Mouse (Mus musculus) limb, embryonic 14.5 days (tissue): ENCODE data around the gene Cldn34b2. TPM values are rescaled to one million over a fixed set of nuclear protein-coding genes. Genes with fewer than 3 reads are reported as not detected.

Experiments used
- ATAC-seq: fragments of 200-750 bp; cut with Nextera tagmentation; 2 replicates; pipeline ENCODE4 v1.8.0; 2017; ENCODE audit warnings: low read depth, moderate number of reproducible peaks, moderate TSS enrichment; ENCODE audit not compliant: low FRiP score
- DNase-seq: peaks from one replicate; pipeline ENCODE4 v3.0.0-alpha.2; 2015; ENCODE audit warnings: low spot score
- H3K27ac ChIP-seq: fragments of 300-500 bp; sonication (generic); replicated peaks from 2 replicates; pipeline ENCODE4 v1.5.1; 2014; ENCODE audit warnings: low read depth, mild to moderate bottlenecking, low read length, moderate library complexity, mixed read lengths
- H3K27me3 ChIP-seq: fragments of 300-500 bp; sonication (generic); 2 replicates; pipeline ENCODE4 v1.6.1; 2014; ENCODE audit warnings: low read length, mixed read lengths; ENCODE audit not compliant: control insufficient read depth, insufficient read depth
- H3K36me3 ChIP-seq: fragments of 300-500 bp; sonication (generic); 2 replicates; pipeline ENCODE4 v1.6.1; 2014; ENCODE audit warnings: mild to moderate bottlenecking, low read length, moderate library complexity, mixed read lengths; ENCODE audit not compliant: control insufficient read depth, insufficient read depth
- H3K4me1 ChIP-seq: fragments of 300-500 bp; sonication (generic); 2 replicates; pipeline ENCODE4 v1.6.1; 2014; ENCODE audit warnings: antibody characterized with exemption, low read length, mixed read lengths; ENCODE audit not compliant: control insufficient read depth, insufficient read depth
- H3K4me2 ChIP-seq: fragments of 300-500 bp; sonication (generic); replicated peaks from 2 replicates; pipeline ENCODE4 v1.6.1; 2014; ENCODE audit warnings: low read depth, mild to moderate bottlenecking, low read length, moderate library complexity; ENCODE audit not compliant: severe bottlenecking
- H3K4me3 ChIP-seq: fragments of 300-500 bp; sonication (generic); replicated peaks from 2 replicates; pipeline ENCODE4 v1.5.1; 2014; ENCODE audit warnings: low read length
- H3K9ac ChIP-seq: fragments of 300-500 bp; sonication (generic); 2 replicates; pipeline ENCODE4 v1.6.1; 2014; ENCODE audit warnings: mild to moderate bottlenecking, low read depth, low read length, moderate library complexity; ENCODE audit not compliant: severe bottlenecking
- H3K9me3 ChIP-seq: fragments of 300-500 bp; sonication (generic); 2 replicates; pipeline ENCODE4 v1.6.1; 2016; ENCODE audit warnings: low read length; ENCODE audit not compliant: control insufficient read depth
- POLR2A ChIP-seq: fragments of 200-500 bp; IDR thresholded peaks from 2 replicates; pipeline ENCODE4 v1.8.0; 2012; ENCODE audit warnings: inconsistent platforms, mild to moderate bottlenecking, moderate library complexity, borderline replicate concordance; ENCODE audit not compliant: insufficient read depth, insufficient read length; ENCODE audit errors: extremely low read depth
- WGBS: fragments of 180-500 bp; shearing (Covaris S2); extraction: QIAGEN DNeasy Blood & Tissue Kit; methylation state at CpG from one replicate; pipeline ENCODE4 v1.1.7; 2014; 5-methylcytosine and 5-hydroxymethylcytosine counted together
- polyA plus RNA-seq, 2 experiments: library from polyadenylated mRNA; depleted of rRNA in 1 of 2; stranded (reverse) in 1 of 2; unstranded in 1 of 2; fragments of >200 nt; fragmentation: Nextera tagmentation in 1 of 2; extraction: Ambion mirVana in 1 of 2; gene quantifications; 2 replicates each; pipeline versions ENCODE4 v1.2.1 to v1.2.3; 2012 to 2014

Gene Cldn34b2
- polyA plus RNA-seq, 2 experiments: not detected

DNA sequence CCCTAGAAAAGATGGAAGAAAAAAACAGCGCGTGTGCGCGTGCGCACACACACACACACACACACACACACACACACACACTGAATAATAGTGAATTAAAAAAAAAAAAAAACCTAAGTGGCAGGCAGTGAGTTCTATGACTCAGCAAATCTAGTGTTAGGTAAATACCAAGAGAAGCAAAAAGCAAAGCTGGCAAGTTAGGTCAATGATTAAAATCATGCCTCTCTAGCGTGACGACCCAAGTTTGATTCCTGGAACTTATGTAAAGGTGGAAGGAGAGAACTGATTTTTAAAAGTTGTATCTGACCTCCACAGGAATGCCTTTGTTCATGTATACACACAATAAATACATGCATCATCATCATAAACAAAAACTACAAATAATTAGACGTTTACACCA, 41.7 kb upstream of the Cldn34b2 start:
- no peak for DNase-seq
- Histone ChIP-seq H3K9ac (no peak overlapping the region), H3K9me3 (no peaks in the 10 kb centered on the region), H3K27ac (no peak overlapping the region), H3K4me3 (no peak overlapping the region), H3K4me1 (no peaks in the 10 kb centered on the region), H3K36me3 (no peaks in the 10 kb centered on the region), H3K4me2 (no peak overlapping the region), H3K27me3 (no peaks in the 10 kb centered on the region)
- ATAC-seq: no peak
- 92% methylated on average over 8 of the region's 8 CpGs for WGBS
- TF ChIP-seq POLR2A: no peak

DNA sequence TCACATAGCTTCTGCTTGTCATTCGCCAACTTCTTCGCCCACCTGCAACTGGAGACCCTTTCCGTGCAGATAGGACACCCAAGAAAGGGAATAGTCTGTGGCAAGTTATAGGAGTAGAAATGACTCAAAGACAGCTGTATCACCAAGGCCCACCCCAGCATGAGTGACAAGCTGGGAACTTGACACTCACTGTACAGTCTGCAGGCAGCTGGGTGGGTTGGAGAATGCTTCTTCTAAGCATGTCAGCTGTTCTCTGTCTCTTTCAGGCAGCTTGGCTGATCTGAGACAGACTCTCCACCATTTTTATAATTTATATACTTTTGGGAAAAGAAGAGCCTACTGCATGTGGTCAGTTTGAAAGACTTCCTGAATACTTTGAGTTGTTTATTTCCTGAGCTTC, 39.5 kb upstream of the Cldn34b2 start:
- DNase-seq (no peak), ATAC-seq (no peak; the same call in 1 of the 2 replicates)
- no peak overlapping the region for H3K27ac ChIP-seq
- H3K4me3 ChIP-seq: no peak overlapping the region
- 82% methylated on average over 3 of the region's 3 CpGs for WGBS
- H3K4me2 ChIP-seq: no peak overlapping the region
- TF ChIP-seq POLR2A: no peak
- no peak overlapping the region for H3K9ac ChIP-seq
- H3K4me1 ChIP-seq: no peaks in the 10 kb centered on the region
- no peaks in the 10 kb centered on the region for H3K27me3 ChIP-seq
- H3K9me3 ChIP-seq: no peaks in the 10 kb centered on the region
- H3K36me3 ChIP-seq: no peaks in the 10 kb centered on the region

DNA sequence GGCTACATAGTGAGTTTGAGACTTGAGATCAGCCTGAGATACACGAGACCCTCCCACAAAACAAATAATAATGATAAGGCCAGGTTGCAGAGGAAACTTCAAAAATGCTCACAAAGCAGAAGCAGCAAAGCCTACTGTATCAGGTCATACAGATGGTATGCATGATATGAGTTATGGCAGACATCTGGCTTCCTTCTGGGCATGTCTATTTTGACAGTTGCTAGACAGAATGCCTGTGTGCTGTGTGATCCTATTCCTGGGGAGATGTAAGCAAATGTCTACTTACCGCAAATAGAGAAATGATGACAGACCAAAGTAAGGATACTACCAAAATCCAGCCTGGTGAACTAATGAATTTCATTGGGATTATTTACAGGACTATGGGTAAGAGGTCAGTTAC, 38.1 kb upstream of the Cldn34b2 start:
- H3K36me3 ChIP-seq: no peaks in the 10 kb centered on the region
- WGBS: 76% methylated on average over 2 of the region's 2 CpGs
- ATAC-seq: no peak
- no peaks in the 10 kb centered on the region for H3K9me3 ChIP-seq
- peak; percentile 10 for DNase-seq
- no peaks in the 10 kb centered on the region for H3K27me3 ChIP-seq
- H3K4me3 ChIP-seq: no peak overlapping the region
- TF ChIP-seq POLR2A: no peak
- no peak overlapping the region for H3K27ac ChIP-seq
- no peak overlapping the region for H3K9ac ChIP-seq
- H3K4me2 ChIP-seq: no peak overlapping the region
- H3K4me1 ChIP-seq: no peaks in the 10 kb centered on the region

DNA sequence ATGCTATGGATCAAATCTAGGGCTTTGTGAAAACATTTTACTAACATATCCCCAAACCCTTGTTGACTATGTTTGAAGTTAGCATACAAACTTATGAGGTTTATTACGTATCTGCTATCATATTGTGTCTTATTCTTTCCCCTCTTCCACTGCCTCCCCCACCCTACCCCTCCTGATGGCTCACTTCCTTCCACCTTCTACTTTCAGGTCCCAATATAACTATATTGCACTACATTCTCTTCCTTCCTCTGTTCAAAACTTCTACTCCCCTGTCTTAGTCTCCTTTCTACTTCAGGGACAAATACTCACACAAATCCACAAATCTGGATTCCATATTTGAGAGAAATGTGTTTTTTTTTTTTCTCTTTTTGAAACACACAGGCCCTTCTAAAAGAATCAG, 35.3 kb upstream of the Cldn34b2 start:
- H3K9me3 ChIP-seq: no peaks in the 10 kb centered on the region
- no peak for ATAC-seq
- TF ChIP-seq POLR2A: no peak
- H3K27ac ChIP-seq: no peak overlapping the region
- 66% methylated on average over 1 of the region's 1 CpGs for WGBS
- no peak overlapping the region for H3K4me2 ChIP-seq
- no peak overlapping the region for H3K9ac ChIP-seq
- no peaks in the 10 kb centered on the region for H3K4me1 ChIP-seq
- H3K27me3 ChIP-seq: no peaks in the 10 kb centered on the region
- H3K36me3 ChIP-seq: no peaks in the 10 kb centered on the region
- H3K4me3 ChIP-seq: no peak overlapping the region
- no peak for DNase-seq

DNA sequence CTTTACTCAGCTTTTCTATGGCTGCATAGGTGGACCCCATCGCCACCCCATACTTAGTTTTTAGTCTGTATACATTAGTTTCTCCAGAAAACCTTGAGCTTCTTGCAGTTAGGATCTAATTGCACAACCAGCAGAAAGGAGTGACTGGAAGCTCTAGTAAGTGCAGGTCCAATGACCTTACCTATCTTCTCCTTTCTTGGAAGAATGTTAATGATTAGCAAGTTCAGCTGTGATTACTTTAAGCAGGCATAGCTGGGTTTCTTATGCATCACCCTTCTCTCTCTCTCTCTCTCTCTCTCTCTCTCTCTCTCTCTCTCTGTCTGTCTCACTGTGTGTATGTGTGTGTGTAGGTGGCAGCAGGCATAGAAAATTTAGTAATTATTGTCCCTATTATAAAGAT, 23.7 kb upstream of the Cldn34b2 start:
- H3K4me1 ChIP-seq: no peaks in the 10 kb centered on the region
- H3K9me3 ChIP-seq: no peaks in the 10 kb centered on the region
- no peak overlapping the region for H3K4me2 ChIP-seq
- no peaks in the 10 kb centered on the region for H3K27me3 ChIP-seq
- no peak for TF ChIP-seq POLR2A
- no peaks in the 10 kb centered on the region for H3K36me3 ChIP-seq
- ATAC-seq (no peak), DNase-seq (no peak)
- H3K27ac ChIP-seq: no peak overlapping the region
- no peak overlapping the region for H3K4me3 ChIP-seq
- WGBS: 90% methylated on average over 1 of the region's 1 CpGs
- no peak overlapping the region for H3K9ac ChIP-seq

DNA sequence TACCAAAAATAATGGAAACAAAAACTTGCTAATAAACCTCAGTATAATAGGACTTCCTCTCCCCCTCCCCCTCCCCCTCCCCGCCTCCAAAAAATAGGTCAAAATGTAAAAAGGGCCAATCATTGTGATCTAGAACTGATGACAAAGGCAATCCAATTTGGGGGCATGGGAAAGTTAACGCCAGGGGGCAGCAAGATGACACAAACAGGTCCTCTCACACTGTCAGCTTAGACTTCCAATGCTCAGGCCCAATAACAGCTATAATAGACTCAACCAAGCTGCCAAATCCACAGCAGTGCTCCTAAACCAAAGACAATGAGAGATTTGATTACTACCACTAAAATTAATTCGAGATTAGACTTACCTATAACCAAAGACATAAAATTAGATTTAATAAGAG, 16.5 kb upstream of the Cldn34b2 start:
- H3K4me1 ChIP-seq: no peaks in the 10 kb centered on the region
- no peak for TF ChIP-seq POLR2A
- H3K9me3 ChIP-seq: no peaks in the 10 kb centered on the region
- DNase-seq (no peak), ATAC-seq (no peak)
- H3K4me3 ChIP-seq: no peak overlapping the region
- H3K36me3 ChIP-seq: no peaks in the 10 kb centered on the region
- WGBS: 20% methylated on average over 3 of the region's 3 CpGs
- no peaks in the 10 kb centered on the region for H3K27me3 ChIP-seq
- H3K9ac ChIP-seq: no peak overlapping the region
- no peak overlapping the region for H3K27ac ChIP-seq
- no peak overlapping the region for H3K4me2 ChIP-seq
